Mouse (Mus musculus): ENCODE measurements around the gene Fbxo21.

Gene Fbxo21

GRCm38 (mm10) chr5:117976657-117977500, at the start of gene Fbxo21:
Gene Fbxo21, plus strand, starts transcription at chr5:117976730.
- DNase-seq (ENCODE audit: low spot score in 2 of 2): peak; percentile 89 to 92

GRCm38 (mm10) chr5:117928553-117928952, 48.0 kb upstream of the Fbxo21 start:
- no peak for DNase-seq (ENCODE audit: low spot score in 2 of 2)

DNA sequence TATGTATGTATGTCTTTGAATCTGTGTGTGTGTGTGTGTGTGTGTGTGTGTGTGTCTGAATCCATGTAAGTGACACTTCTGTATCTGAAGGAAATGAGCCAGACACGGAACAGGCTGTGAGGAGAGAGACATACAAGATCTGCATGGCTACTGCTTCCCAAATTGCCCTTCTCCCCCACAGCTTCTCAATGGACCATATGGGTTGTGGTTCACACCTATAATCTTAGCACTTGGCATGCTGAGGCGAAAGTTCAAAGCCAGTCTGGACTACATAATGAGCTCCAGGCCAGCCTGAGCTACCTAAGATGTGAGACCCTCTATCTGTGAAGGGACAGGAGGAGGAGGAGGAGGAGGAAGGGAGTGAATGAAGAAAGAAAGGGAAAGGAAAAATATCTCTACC, 44.3 kb upstream of the Fbxo21 start:
- no peak for DNase-seq (ENCODE audit: low spot score in 2 of 2)

DNA sequence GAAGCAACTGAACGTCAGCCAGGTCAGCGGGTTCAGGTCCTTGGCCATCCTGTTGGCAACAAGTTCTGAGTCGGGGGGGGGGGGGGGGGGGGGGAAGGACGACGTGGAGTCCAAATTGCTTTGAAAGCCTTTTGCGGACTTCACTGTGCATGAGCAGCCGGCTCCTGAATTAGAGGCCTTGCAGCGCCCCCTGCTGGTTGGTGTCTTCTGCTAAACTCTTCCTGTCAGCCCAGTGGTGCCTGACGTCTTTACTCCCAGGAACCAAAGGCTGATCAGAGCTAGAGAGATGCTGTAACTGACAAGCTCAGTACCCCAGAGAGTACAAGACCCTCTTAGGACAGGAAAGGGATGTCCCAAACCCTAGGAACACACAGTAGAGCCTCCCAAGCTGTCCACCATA, 43.7 kb upstream of the Fbxo21 start:
- DNase-seq (ENCODE audit: low spot score in 2 of 2): peak in 1 of 2 experiments; percentile 77

- no peak for DNase-seq (ENCODE audit: low spot score in 2 of 2)
Observed at GRCm38 (mm10) chr5:117936346-117936745, 40.2 kb upstream of the Fbxo21 start.

DNA sequence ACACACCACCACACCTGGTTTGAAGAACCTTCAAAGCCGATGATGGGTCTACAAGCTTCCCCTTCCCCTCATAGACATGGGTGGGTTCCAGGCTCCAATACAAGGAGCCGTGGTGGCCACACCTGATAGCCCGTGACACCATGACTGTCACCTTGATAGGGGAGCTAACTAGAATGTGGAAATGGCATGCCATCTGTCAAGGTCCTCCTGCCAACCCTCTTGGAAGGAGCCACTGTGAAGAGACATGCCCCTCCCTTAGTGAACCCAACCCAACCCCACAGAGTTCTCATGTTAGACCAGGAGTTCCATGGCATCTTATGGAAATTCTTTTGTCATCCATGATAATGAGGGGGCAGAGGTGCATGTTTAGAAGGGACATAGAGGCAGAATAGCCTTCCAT, 39.3 kb upstream of the Fbxo21 start:
- DNase-seq (ENCODE audit: low spot score in 2 of 2): no peak

DNA sequence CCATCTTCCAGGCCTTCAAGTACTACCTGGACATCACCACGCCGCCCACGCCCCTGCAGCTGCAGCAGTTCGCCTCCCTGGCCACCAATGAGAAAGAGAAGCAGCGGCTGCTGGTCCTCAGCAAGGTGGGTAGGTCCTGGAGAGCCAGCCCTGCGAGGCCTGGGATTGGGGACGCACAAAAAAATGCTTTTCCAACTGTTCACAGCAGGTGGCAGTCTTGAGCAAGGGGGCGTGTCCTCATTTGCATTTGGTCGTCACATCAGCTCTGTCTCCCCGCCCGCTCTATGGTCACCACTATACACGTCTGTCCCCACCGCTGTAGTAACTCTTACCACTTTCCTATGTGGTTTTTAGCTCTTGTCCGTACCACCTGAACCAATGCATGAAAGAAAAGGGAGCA, 38.3 kb upstream of the Fbxo21 start:
- peak; percentile 35 to 65 for DNase-seq (ENCODE audit: low spot score in 2 of 2)

DNA sequence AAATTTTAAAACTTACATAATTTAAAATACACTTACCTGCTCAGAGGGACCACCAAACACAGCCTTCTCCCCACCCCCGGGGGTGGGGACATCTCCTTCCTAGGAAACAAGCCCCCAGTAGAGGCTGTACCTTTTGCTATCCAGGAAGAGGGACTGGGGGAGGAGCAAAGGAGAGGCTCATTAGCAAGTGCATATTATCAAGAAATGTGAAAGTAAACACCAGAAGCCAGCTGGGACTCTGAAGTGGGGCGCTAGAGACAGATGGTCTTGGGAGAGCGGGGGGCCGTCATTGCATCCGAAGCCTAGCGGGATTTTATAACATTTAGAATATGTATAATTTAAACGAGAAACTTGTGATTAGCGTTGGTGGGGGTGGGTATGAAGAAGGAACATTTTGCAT, 37.1 kb upstream of the Fbxo21 start:
- no peak for DNase-seq (ENCODE audit: low spot score in 2 of 2)

GRCm38 (mm10) chr5:117941552-117941951, 35.0 kb upstream of the Fbxo21 start:
- DNase-seq (ENCODE audit: low spot score in 2 of 2): no peak

GRCm38 (mm10) chr5:117946605-117947004, 29.9 kb upstream of the Fbxo21 start:
- peak in 1 of 2 experiments; percentile 40 for DNase-seq (ENCODE audit: low spot score in 2 of 2)

- no peak for DNase-seq (ENCODE audit: low spot score in 2 of 2)
Observed at GRCm38 (mm10) chr5:117949393-117949792, 27.1 kb upstream of the Fbxo21 start.

- DNase-seq (ENCODE audit: low spot score in 2 of 2): peak in 1 of 2 experiments; percentile 25
Observed at GRCm38 (mm10) chr5:117953893-117954292, 22.6 kb upstream of the Fbxo21 start.

DNA sequence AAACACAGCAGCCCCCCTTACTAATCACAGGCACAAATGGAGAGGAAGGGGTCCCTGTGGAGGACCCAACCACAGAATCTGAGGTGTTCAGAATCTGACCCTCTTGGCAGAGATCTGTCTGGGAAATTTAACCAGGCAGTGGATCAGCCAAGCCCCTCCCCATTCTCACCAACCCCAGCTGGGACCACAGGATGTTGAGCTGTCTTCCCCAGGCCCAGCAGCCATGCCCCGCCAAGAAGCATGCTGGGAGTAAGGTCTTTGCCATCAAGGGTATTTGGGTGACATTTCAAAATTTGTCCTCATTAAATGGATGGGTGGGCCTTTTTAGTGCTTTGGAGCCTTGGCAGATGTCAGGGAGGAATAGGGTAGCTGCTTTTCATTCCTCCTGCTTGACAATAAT, 22.1 kb upstream of the Fbxo21 start:
- DNase-seq (ENCODE audit: low spot score in 2 of 2): no peak

DNA sequence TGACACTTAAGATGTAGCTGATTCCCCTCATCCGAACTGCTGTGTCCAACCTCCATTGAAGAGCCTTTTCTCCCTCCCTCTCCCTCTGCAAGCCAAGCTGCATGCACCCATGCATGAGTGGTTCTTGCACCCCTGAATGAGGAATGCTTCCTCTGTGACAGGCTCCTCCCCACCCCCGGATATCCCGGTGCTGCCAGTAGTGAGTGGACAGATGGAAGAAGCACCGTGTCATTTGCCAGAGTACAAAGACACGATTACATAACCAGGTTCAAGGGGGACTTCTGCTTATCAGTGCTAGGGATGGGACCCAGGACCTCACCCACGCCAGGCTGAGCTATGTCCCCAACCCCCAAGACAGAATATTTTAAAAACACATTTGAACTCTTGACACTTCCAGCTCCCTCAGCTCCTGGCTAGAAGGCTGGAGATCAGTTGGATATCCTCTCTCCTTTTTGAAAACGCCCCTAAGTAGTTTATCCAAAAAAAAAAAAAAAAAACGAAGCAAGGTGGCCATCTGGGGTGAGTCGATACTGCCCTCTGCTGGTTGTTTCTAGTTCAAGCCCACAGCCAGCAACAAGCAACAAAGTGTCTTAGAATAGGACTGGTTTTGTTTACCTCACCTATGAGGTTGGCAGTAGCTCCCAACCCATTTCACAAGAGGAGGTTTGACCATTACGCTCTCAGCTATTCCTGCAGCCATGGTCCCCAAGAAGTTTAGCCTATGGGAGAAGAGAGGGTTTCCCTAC, 20.7 kb upstream of the Fbxo21 start:
- peak in 1 of 2 experiments; percentile 63 for DNase-seq (ENCODE audit: low spot score in 2 of 2)

- DNase-seq (ENCODE audit: low spot score in 2 of 2): no peak
Observed at GRCm38 (mm10) chr5:117964750-117965149, 11.8 kb upstream of the Fbxo21 start.

DNA sequence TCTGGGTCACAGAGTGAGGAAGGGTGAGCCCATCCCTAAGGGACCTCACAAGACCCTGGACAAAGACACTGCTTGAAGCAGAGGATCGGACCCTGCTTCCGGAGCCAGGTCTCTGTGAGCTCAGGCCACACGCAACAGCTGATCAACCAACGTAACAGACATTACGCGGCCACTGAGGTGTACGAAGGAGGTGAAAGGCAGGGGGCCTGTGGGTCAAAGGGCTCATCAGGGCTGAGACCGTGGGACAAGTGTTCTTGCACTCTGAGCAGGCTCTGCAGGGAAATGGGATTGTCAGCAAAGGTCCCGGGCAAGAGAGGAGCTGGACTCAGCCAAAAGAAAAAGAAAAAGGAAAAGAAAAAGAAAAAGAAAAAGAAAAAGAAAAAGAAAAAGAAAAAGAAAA, 9.6 kb upstream of the Fbxo21 start:
- no peak for DNase-seq (ENCODE audit: low spot score in 2 of 2)

- DNase-seq (ENCODE audit: low spot score in 2 of 2): no peak
Observed at GRCm38 (mm10) chr5:117967659-117968069, 8.9 kb upstream of the Fbxo21 start.

GRCm38 (mm10) chr5:117969681-117970427, 6.7 kb upstream of the Fbxo21 start:
- no peak for DNase-seq (ENCODE audit: low spot score in 2 of 2)

DNA sequence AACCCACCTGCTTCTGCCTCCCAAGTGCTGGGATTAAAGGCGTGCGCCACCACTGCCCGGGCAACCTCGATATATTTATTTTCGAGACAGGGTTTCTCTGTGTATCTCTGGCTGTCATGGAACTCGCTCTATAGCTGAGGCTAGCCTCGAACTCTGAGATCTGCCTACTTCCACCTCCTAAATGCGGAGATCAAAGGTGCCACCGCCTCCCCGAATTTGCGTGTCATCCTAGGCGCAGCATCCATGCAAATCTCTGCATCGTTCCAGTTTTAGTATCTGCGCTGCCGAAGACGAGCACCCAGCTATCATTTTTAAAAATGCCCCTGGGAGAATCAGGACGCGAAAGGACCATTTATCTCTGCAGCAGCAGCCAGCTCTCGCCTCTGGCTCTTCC, 270 bp upstream of the Fbxo21 start:
- no peak for DNase-seq (ENCODE audit: low spot score in 2 of 2)

DNA sequence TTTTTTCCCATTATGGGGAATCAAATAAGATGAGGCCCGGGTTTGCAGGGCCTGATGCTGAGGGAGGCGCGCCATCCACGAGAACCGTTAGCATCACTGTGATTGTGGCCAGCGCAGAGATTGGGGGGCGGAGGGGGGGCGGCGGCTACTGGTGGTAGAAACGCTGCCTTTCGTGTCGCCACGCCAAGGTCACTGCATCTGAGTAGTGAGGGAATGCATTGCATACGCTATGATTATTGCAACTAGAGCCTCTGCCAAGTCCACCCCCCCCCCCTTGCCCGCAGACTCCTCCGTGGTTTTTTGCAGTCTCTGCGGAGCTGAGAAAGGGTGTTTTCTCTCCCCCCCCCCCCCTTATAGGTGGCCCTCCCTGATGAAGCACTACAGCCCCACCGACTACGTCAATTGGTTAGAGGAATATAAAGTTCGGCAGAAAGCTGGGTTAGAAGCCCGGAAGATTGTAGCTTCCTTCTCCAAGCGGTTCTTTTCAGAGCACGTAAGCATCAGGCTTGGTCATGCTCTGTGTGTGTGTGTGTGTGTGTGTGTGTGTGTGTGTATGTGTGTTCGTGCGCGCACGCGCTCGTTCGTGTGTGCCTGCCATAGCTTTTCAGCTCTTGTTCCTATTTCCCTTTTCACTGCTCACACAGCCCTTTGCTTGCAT, 1.1 kb downstream of the Fbxo21 start:
- DNase-seq (ENCODE audit: low spot score in 2 of 2): peak in 1 of 2 experiments; percentile 15

DNA sequence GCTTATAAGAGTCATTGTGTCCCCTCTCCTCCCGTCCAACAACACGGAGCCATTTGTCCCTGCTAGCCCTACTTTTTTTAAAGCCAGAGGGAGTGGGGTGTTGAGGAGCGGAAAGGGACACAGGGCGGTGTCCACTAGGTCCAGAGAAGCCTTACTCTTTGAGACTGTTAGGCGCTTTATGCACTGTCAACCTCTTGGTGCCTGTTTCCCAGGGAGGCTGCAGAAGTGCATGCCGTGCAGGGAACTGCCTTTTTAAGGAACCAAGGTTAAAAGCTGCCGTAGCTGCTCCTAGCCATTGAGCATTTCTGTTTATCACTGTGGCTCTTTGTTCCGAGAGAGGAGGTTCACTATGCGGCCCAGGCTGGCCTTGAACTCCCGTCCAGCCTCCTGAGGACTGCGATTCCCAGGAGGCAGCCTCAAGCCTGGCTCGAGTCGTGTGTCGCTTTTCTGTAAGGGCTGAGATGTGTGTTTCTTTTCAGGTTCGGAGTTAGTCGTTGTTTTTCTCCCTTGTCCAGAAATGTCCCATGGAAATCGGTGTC, 1.7 kb downstream of the Fbxo21 start:
- DNase-seq (ENCODE audit: low spot score in 2 of 2): no peak

Data from thymus, postnatal 10 days (tissue).